Mouse (Mus musculus) spleen, postnatal 4 days (tissue): Measurements from ENCODE around the gene D10Jhu81e.
"Not testable (repeated sequence)": the region's sequence is repeated elsewhere in the genome, so short reads cannot be mapped to it uniquely, and the experiment has no call there.

Experiments used
- DNase-seq, 2 experiments: peaks; one replicate each; pipeline ENCODE4 v3.0.0; 2022; ENCODE audit warnings: low spot score in 2 of 2

The D10Jhu81e gene

DNA sequence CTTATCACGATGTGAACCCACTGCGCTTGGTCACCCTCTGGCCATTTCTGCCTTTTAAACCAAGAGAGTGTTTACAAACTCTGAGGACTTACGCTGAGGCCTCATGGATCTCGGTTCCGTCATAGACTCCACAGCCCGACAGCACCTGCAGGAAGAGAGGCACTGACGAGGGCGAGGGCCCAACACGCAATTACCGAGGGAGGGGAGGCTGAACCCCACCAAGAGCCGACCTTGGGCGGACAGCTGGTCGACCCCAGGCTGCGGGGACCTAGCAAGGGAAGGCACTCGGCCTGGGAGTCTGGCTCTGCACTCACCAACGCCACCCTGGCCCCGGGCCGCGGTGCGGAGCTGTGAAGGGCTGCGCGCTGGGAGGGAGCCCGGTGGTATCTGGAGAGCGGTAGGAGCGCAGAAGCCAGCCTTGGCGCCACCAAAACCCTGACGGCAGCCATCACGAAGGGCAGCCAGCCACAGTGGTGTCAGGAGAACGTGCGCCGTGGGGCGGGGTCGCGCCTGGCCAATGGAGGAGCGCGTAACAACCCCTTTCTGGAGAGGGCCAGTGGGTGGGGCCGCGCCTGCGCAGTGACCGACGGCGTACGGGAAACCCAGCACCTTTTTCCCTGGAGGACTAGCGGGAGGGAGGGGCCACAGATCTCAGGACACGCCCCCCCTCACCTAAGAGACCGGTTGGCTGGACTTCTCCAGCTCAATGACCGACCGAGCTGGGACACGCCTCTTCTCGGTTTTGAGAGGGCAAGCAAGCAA is at the start of gene D10Jhu81e:
Gene D10Jhu81e (minus strand): TSS at position 502 of the 762 bp plus-strand sequence.
- peak; percentile 100 for DNase-seq

GRCm38 (mm10) chr10:78218576-78218975 is 49.0 kb upstream of the D10Jhu81e start:
- DNase-seq = no peak

- DNase-seq = peak; percentile 70 to 72
Observed at GRCm38 (mm10) chr10:78216376-78217083, 46.9 kb upstream of the D10Jhu81e start.

GRCm38 (mm10) chr10:78214371-78214770 is 44.8 kb upstream of the D10Jhu81e start:
- DNase-seq = no peak

- no peak for DNase-seq
Observed at GRCm38 (mm10) chr10:78211311-78211710, 41.7 kb upstream of the D10Jhu81e start.

- no peak for DNase-seq
Observed at GRCm38 (mm10) chr10:78201182-78201581, 31.6 kb upstream of the D10Jhu81e start.

DNA sequence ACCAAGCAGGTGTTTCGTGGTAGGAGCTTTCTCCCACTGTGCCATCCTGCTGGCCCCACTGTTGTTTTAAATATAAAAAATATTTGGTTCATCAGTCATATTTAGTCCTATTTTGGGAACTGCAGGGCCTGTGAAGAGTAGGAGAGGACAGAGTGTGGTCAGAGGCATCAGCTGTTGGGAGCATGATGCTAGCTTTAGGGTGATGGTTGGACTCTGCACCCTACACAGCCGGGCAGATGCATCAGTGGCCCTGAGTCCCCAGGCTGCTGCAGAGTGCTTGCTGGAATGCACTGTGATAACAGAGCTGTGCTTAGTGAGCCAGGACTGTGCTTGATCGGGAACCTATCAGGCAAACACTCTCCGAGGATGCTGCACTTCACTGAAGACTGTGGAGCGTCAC is 23.4 kb upstream of the D10Jhu81e start:
- no peak for DNase-seq

- not testable (repeated sequence) for DNase-seq
Observed at GRCm38 (mm10) chr10:78186076-78186475, 16.5 kb upstream of the D10Jhu81e start.

GRCm38 (mm10) chr10:78185381-78185725 is 15.8 kb upstream of the D10Jhu81e start:
- no peak for DNase-seq

- DNase-seq = peak; percentile 85 to 91
Observed at GRCm38 (mm10) chr10:78184531-78185380, 15.2 kb upstream of the D10Jhu81e start, which contains the start of gene Pwp2. Gene Pwp2 (minus strand): TSS chr10:78185149.

GRCm38 (mm10) chr10:78183577-78183976 is 14.0 kb upstream of the D10Jhu81e start:
- DNase-seq = no peak

DNA sequence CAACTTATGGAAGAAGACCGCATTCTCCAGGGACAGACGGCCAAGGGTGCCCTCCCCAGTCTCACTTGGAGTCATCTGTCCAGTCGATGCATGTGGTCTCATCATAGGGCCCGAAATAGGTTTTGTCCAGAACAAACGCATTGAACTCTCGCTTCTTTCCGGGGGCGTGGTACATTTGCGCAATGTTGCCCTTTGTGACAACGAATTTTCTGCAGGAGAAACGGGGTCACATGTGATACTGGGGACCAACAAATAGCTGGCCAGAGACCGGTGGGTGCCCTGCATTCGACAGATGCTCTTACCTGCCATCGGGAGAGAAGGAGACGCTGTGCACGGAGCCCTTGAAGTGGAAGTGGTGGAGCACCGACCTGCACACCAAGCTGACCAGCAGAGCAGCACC is 12.7 kb upstream of the D10Jhu81e start:
- DNase-seq = no peak

- DNase-seq = no peak
Observed at GRCm38 (mm10) chr10:78174474-78174873, 4.9 kb upstream of the D10Jhu81e start.

GRCm38 (mm10) chr10:78171581-78171980 is 2.0 kb upstream of the D10Jhu81e start:
- no peak for DNase-seq

DNA sequence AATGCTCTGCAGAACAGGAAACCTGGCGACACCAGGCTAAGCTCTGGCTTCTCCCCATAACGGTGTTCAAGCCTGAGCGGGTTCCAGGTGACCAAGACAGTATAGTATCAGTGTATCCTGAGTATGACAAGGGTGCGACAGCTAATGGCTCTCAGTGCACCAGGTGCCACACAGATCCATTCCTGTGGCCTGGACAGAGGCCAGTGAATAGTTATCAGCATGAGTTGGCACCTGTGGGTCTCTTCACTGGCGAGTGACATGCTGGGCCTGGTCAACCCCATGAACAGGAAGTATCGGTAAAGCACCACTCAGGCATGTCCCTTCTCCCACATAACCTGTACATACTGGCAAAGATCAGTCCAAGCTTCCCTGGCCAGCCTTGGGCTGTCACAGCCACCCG is 1.5 kb upstream of the D10Jhu81e start:
- no peak for DNase-seq

DNA sequence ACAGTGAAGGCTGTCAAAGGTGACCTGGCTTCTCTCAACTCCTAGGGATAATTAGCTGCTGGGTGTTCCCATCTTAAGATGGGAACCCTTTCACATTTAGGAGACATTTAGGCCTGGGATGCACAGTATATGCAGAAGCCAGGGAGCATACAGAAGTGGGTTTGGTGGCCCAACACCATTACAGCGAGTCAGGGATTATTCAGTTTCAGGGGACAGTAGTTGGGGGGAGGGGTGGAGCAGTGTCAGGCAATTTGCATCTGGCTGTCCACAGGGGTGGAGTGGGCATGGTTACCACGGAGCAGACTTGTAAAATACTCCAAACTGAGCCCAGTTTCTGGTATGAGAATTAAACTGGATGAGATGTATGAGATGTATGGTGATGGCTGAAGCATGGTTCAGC is 863 bp upstream of the D10Jhu81e start:
- DNase-seq = no peak

DNA sequence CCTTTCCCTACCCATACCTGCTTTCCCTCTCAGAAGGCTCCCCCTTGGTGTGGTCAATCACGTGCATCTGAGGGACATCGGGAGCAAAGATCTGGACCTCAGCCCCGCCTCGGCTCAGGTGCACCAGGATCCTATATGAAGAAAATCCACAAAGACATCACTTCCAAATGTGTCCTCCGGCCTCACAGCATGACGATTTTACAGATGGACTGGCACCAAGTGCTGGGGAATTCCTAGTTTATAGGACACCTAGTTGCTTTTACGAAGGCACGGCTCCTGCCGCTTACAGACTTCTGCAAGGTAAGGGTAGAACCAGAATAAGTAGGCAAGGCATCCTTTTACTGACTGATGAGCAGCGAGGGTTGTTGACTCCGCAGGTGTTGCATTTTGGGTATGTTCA is 790 bp downstream of the D10Jhu81e start:
- DNase-seq = no peak

GRCm38 (mm10) chr10:78167775-78168174 is 1.8 kb downstream of the D10Jhu81e start:
- DNase-seq = no peak

- no peak for DNase-seq
Observed at GRCm38 (mm10) chr10:78167333-78167732, 2.2 kb downstream of the D10Jhu81e start.

GRCm38 (mm10) chr10:78165256-78166005 is 4.2 kb downstream of the D10Jhu81e start:
- DNase-seq = no peak

DNA sequence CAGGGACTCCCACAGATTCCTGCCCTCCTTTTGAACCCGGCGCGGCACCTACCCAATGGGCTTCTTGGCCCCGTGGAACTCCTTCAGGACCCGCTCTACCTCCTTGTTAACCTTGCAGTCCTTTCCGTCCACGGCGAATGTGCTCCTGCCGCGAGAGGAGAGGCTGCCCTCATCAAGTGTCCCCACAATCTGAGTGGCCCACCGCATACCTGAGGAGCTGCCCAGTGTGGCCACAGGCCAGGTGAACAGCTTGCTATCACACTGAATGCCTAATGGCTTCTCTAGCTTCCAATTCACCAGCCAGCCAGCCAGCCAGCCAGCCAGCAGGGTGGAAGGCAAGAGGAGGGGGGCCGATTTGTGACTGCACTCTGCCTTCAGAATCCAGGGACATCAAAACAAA is 4.8 kb downstream of the D10Jhu81e start:
- DNase-seq = no peak

DNA sequence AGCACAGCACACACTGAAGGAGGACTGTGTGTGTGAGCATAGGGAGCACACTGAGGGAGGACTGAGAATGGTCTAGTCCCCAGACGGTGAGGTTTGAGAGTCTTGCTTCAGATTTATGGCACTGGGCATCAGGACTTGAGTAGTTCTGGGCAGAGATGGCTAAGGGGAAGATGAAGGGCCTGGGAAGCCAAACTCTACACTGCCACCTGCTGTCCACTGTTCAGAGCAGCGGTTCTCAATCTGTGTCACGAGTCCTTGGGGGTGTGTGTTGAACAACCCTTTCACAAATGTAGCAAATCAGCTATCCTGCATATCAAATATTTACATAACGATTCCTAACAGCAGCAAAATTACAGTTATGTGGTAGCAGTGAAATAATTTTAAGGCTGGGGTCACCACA is 5.7 kb downstream of the D10Jhu81e start:
- peak; percentile 61 to 84 for DNase-seq
